Mouse (Mus musculus) liver, embryonic 16.5 days (tissue): ENCODE results near the gene Cbfb. TPM values are rescaled to one million over a fixed set of nuclear protein-coding genes. Genes with fewer than 3 reads are reported as not detected.
"Not testable (repeated sequence)": the region's sequence is repeated elsewhere in the genome, so short reads cannot be mapped to it uniquely, and the experiment has no call there.

Source experiments
- ATAC-seq: fragments of 200-750 bp; cut with Nextera tagmentation; 2 replicates; pipeline ENCODE4 v1.8.0; 2017; ENCODE audit warnings: low read depth, mild to moderate bottlenecking, moderate number of reproducible peaks, moderate library complexity
- H3K27ac ChIP-seq: fragments of 300-500 bp; sonication (generic); 2 replicates; pipeline ENCODE4 v1.5.1; 2014; ENCODE audit warnings: mild to moderate bottlenecking, low read length
- H3K27me3 ChIP-seq: fragments of 300-500 bp; sonication (generic); 2 replicates; pipeline ENCODE4 v1.6.1; 2014; ENCODE audit warnings: low read depth, low read length, mixed read lengths; ENCODE audit not compliant: control insufficient read depth, insufficient read depth
- H3K36me3 ChIP-seq: fragments of 300-500 bp; sonication (generic); 2 replicates; pipeline ENCODE4 v1.6.1; 2014; ENCODE audit warnings: mild to moderate bottlenecking; ENCODE audit not compliant: control insufficient read depth, insufficient read depth
- H3K4me1 ChIP-seq: fragments of 300-500 bp; sonication (generic); 2 replicates; pipeline ENCODE4 v1.6.1; 2014; ENCODE audit warnings: low read depth, low read length, mixed read lengths; ENCODE audit not compliant: control insufficient read depth
- H3K4me2 ChIP-seq: fragments of 300-500 bp; sonication (generic); 2 replicates; pipeline ENCODE4 v1.6.1; 2014; ENCODE audit warnings: low read depth, low read length, mixed read lengths
- H3K4me3 ChIP-seq: fragments of 300-500 bp; sonication (generic); 2 replicates; pipeline ENCODE4 v1.5.1; 2014; ENCODE audit warnings: low read depth, mild to moderate bottlenecking, low read length
- H3K9ac ChIP-seq: fragments of 300-500 bp; sonication (generic); 2 replicates; pipeline ENCODE4 v1.6.1; 2014; ENCODE audit warnings: low read depth, low read length
- H3K9me3 ChIP-seq: fragments of 300-500 bp; sonication (generic); replicated peaks from 2 replicates; pipeline ENCODE4 v1.6.1; 2016; ENCODE audit warnings: low read length; ENCODE audit not compliant: control insufficient read depth
- WGBS: fragments of 180-500 bp; shearing (Covaris S2); extraction: QIAGEN DNeasy Blood & Tissue Kit; methylation state at CpG from one replicate; pipeline ENCODE4 v1.1.7; 2014; ENCODE audit not compliant: insufficient replicate concordance; 5-methylcytosine and 5-hydroxymethylcytosine counted together
- polyA plus RNA-seq: library from polyadenylated mRNA; unstranded; fragments of >200 nt; fragmentation: Nextera tagmentation; extraction: Ambion mirVana; gene quantifications from 2 replicates; pipeline ENCODE4 v1.2.1, GENCODE M21; 2015

Cbfb gene
- polyA plus RNA-seq, 1 experiment from 2014 or later: 6.6 TPM

DNA sequence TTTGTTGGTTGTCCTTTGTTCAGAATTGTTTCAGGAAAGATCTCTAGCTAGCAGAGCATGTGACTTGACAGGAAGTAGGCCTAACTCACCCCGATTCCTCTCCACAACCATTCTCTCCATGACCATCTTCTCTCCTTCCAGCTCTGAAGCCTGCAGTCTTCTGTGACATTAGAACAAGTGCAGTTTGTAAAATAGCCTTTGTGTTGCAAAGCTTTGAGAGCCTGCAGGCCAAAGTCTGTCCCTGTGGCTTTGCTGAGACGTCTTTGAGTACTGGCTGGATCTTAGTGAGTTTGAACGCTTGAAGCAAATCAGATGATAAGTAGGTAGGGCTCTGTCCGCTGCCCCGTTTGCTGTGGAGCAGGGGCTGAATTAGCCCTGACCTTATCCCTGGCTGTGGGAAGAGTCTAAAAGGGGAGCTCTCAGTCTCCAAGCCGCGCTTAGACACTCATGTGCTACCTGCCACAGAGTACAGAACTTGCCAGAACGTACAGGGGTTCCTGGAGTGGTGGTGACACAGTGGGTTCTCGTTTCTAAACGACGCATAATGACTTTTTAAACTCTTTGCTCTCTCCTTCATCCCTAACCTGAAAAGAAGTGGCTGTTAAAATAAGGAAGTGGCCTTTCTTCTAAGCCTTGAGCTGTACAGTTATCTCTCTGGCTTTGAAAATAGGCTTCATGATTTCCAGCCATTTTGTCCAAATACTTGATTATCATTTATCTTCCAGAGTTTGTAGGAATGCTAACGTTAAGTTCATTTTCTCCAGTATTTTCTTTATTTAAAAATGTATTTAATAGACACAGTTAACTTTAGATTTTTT lies 61.2 kb downstream of the Cbfb start:
- no peak overlapping the region for H3K27ac ChIP-seq
- 61% methylated on average over 12 of the region's 12 CpGs for WGBS

GRCm38 (mm10) chr8:105232321-105232693 lies 61.8 kb downstream of the Cbfb start:
- WGBS: 73% methylated on average over 4 of the region's 4 CpGs
- peaks cover 20% of the 10 kb centered on the region for H3K4me1 ChIP-seq
- not testable (repeated sequence) for H3K9ac ChIP-seq, H3K4me3 ChIP-seq, H3K4me2 ChIP-seq, H3K27ac ChIP-seq, H3K36me3 ChIP-seq, H3K9me3 ChIP-seq, ATAC-seq, H3K27me3 ChIP-seq

More for the DNA sequence above, 61.2 kb downstream of the Cbfb start:
- no peak overlapping the region for H3K9ac ChIP-seq
- peaks cover 9% of the 10 kb centered on the region; the same call in 1 of the 2 replicates for H3K36me3 ChIP-seq
- no peak overlapping the region for H3K4me3 ChIP-seq
- H3K27me3 ChIP-seq: no peaks in the 10 kb centered on the region
- H3K4me1 ChIP-seq: peaks cover 20% of the 10 kb centered on the region
- H3K9me3 ChIP-seq: no peaks in the 10 kb centered on the region
- H3K4me2 ChIP-seq: no peak overlapping the region
- no peak for ATAC-seq

- no peak overlapping the region for H3K27ac ChIP-seq
- peaks cover 20% of the 10 kb centered on the region for H3K4me1 ChIP-seq
- peak overlapping the region; percentile 10; the same call in 1 of the 2 replicates for H3K4me2 ChIP-seq
Measured at GRCm38 (mm10) chr8:105233126-105233935, 62.9 kb downstream of the Cbfb start.

DNA sequence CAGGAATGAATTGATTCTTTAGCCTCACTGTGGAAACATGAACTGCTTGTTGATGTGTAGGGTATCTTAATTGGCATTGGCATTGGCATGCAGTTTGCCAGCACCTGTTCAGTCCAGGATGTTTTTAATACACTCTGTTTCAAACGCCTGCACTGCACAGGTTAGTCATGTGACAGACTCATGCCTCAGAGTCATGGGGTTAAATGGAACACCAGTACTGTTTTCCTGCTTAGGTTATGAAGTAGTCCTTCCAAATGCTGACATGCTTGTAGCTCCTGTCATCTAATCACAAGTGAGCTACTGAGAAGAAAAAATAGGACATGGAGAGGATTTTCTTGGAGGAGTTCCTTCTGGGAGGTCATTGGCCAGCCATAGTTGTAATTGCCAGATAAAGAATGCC lies 64.7 kb downstream of the Cbfb start:
- no peak overlapping the region for H3K27ac ChIP-seq
- WGBS: 59% methylated on average over 1 of the region's 1 CpGs
- H3K4me2 ChIP-seq: no peak overlapping the region
- peaks cover 18% of the 10 kb centered on the region for H3K36me3 ChIP-seq
- ATAC-seq: no peak
- peaks cover 20% of the 10 kb centered on the region for H3K4me1 ChIP-seq
- no peak overlapping the region for H3K4me3 ChIP-seq
- no peaks in the 10 kb centered on the region for H3K27me3 ChIP-seq
- no peaks in the 10 kb centered on the region for H3K9me3 ChIP-seq
- H3K9ac ChIP-seq: no peak overlapping the region

More at GRCm38 (mm10) chr8:105233126-105233935, 62.9 kb downstream of the Cbfb start:
- no peaks in the 10 kb centered on the region for H3K27me3 ChIP-seq
- H3K36me3 ChIP-seq: peaks cover 9% of the 10 kb centered on the region; the same call in 1 of the 2 replicates
- no peak overlapping the region for H3K4me3 ChIP-seq
- H3K9ac ChIP-seq: no peak overlapping the region
- H3K9me3 ChIP-seq: no peaks in the 10 kb centered on the region
- peak; percentile 43; the same call in 1 of the 2 replicates for ATAC-seq
- 27% methylated on average over 1 of the region's 1 CpGs for WGBS

GRCm38 (mm10) chr8:105237442-105238142 lies 67.1 kb downstream of the Cbfb start:
- Histone ChIP-seq H3K27ac (no peak overlapping the region), H3K9me3 (no peaks in the 10 kb centered on the region), H3K4me1 (peaks cover 12% of the 10 kb centered on the region), H3K9ac (no peak overlapping the region), H3K36me3 (peaks cover 26% of the 10 kb centered on the region), H3K4me3 (no peak overlapping the region), H3K4me2 (no peak overlapping the region), H3K27me3 (no peaks in the 10 kb centered on the region)
- no peak for ATAC-seq
- 72% methylated on average over 14 of the region's 14 CpGs for WGBS

DNA sequence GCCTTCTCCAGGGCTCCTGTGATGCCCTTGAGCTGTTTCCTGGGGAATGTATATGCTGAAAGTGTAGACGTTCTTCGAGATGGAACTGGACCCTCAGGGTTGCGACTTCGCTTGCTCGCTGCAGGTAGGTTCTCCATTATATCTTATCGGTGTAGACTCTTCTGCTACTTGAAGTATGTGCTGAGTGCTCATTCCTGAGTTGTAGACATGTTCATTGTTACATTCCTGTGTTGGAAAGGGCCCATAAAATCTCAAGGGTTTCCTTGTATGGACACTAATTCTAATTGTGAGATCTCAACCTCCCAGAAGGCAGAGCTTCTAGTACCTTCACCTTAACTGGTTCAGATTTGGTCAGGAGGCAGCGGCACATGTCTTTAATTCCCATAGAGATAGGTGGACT lies 70.5 kb downstream of the Cbfb start:
- no peaks in the 10 kb centered on the region for H3K9me3 ChIP-seq

GRCm38 (mm10) chr8:105251954-105252353 lies 81.5 kb downstream of the Cbfb start:
- H3K4me3 ChIP-seq: no peak overlapping the region
- no peak overlapping the region for H3K4me2 ChIP-seq
- no peak overlapping the region for H3K9ac ChIP-seq
- WGBS: 81% methylated on average over 6 of the region's 6 CpGs
- H3K9me3 ChIP-seq: no peaks in the 10 kb centered on the region
- H3K36me3 ChIP-seq: peaks cover 40% of the 10 kb centered on the region
- peaks cover 31% of the 10 kb centered on the region for H3K4me1 ChIP-seq
- ATAC-seq: no peak
- no peak overlapping the region for H3K27ac ChIP-seq
- H3K27me3 ChIP-seq: no peaks in the 10 kb centered on the region

More for the DNA sequence above, 70.5 kb downstream of the Cbfb start:
- H3K27me3 ChIP-seq: no peaks in the 10 kb centered on the region
- no peak overlapping the region for H3K27ac ChIP-seq
- ATAC-seq: no peak
- WGBS: 91% methylated on average over 7 of the region's 7 CpGs
- H3K4me3 ChIP-seq: no peak overlapping the region
- H3K4me2 ChIP-seq: no peak overlapping the region
- no peaks in the 10 kb centered on the region for H3K4me1 ChIP-seq
- H3K9ac ChIP-seq: no peak overlapping the region
- peaks cover 19% of the 10 kb centered on the region for H3K36me3 ChIP-seq

DNA sequence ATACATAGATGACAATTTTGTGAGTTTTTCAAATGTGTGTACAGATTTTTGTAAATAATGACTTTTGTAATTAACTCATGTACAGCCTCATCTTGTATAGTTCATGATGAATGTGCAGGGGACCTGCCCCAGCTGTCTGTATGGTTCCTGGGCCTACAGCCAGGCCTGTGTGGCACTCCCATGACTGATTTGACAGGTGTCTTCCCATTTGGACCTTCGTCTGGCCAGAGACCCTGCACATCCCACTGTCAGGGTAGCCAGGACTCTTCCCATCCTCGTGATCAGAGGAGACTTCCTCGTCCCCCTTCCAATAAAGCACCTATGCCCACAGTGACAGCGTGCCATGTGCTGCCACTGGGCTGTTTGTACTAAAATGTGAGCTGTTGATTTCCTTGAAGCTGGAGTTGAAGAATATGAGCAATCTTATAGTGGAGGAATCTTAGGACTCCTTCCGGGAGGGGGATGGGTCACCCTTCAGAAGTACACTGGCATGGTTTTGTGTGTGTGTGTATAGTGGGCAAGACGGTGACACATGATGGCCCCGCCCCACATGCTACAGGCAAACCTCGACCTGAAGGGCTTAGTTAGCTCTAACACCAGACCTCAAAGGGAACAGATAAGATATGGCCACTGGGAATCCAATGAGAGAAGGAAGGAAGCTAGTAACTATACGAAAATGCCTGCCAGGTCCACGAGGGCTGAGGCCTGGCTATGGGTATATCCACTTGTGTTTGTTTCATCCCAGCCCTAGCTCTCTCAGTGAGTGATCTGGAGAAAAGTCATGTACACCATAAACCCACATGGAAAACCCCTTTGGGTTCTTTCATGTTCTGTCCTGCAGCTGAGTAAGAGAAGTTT lies 82.4 kb downstream of the Cbfb start:
- no peak overlapping the region for H3K4me2 ChIP-seq

More for the DNA sequence above, 82.4 kb downstream of the Cbfb start:
- no peaks in the 10 kb centered on the region for H3K27me3 ChIP-seq
- no peak overlapping the region for H3K4me3 ChIP-seq
- H3K27ac ChIP-seq: no peak overlapping the region
- WGBS: 55% methylated on average over 10 of the region's 10 CpGs
- no peaks in the 10 kb centered on the region for H3K9me3 ChIP-seq
- peaks cover 31% of the 10 kb centered on the region for H3K4me1 ChIP-seq
- no peak overlapping the region for H3K9ac ChIP-seq
- ATAC-seq: no peak
- peaks cover 40% of the 10 kb centered on the region for H3K36me3 ChIP-seq
